Mouse (Mus musculus) limb, embryonic 10.5 days (tissue): ENCODE data around the gene Sdr42e1. TPM values are rescaled to one million over a fixed set of nuclear protein-coding genes. Genes with fewer than 3 reads are reported as not detected.

Source experiments
- polyA plus RNA-seq: library from polyadenylated mRNA; unstranded; fragments of >200 nt; fragmentation: Nextera tagmentation; extraction: Ambion mirVana; gene quantifications from 2 replicates; pipeline ENCODE4 v1.2.1, GENCODE M21; 2016

The Sdr42e1 gene
- polyA plus RNA-seq, 1 experiment from 2014 or later: 0.78 TPM

Other genes starting within 250 kb of the Sdr42e1 start
- 6.0 and 10.0 TPM in 2 replicates for gene Plcg2, start 175.4 kb downstream of the Sdr42e1 start, polyA plus RNA-seq
- gene Hsd17b2, start 28.2 kb upstream of the Sdr42e1 start, polyA plus RNA-seq: not detected in 2 replicates
- 70.4 and 80.8 TPM in 2 replicates for gene Mphosph6, start 128.3 kb upstream of the Sdr42e1 start, polyA plus RNA-seq